Mouse (Mus musculus) limb, embryonic 10.5 days (tissue): Measurements from ENCODE around the gene Parvb. TPM values are rescaled to one million over a fixed set of nuclear protein-coding genes. Genes with fewer than 3 reads are reported as not detected.

Source experiments
- DNase-seq: peaks from one replicate; pipeline ENCODE4 v3.0.0-alpha.2; 2017; ENCODE audit warnings: low spot score
- H3K27ac ChIP-seq: fragments of 300-500 bp; sonication (generic); 2 replicates; pipeline ENCODE4 v1.5.1; 2016; ENCODE audit warnings: mild to moderate bottlenecking
- H3K27me3 ChIP-seq: fragments of 300-500 bp; sonication (generic); 2 replicates; pipeline ENCODE4 v1.6.1; 2016; ENCODE audit warnings: low read depth, mild to moderate bottlenecking; ENCODE audit not compliant: poor library complexity, severe bottlenecking
- H3K36me3 ChIP-seq: fragments of 300-500 bp; sonication (generic); 2 replicates; pipeline ENCODE4 v1.6.1; 2016; ENCODE audit warnings: mild to moderate bottlenecking, moderate library complexity
- H3K4me1 ChIP-seq: fragments of 300-500 bp; sonication (generic); 2 replicates; pipeline ENCODE4 v1.6.1; 2016
- H3K4me3 ChIP-seq: fragments of 300-500 bp; sonication (generic); 2 replicates; pipeline ENCODE4 v1.5.1; 2016; ENCODE audit warnings: mild to moderate bottlenecking, moderate library complexity
- H3K9me3 ChIP-seq: fragments of 300-500 bp; sonication (generic); replicated peaks from 2 replicates; pipeline ENCODE4 v1.6.1; 2016; ENCODE audit warnings: mild to moderate bottlenecking
- WGBS: fragments of 180-500 bp; shearing (Covaris S2); methylation state at CpG from one replicate; pipeline ENCODE4 v1.1.7; 2016; 5-methylcytosine and 5-hydroxymethylcytosine counted together
- polyA plus RNA-seq: library from polyadenylated mRNA; unstranded; fragments of >200 nt; fragmentation: Nextera tagmentation; extraction: Ambion mirVana; gene quantifications from 2 replicates; pipeline ENCODE4 v1.2.1, GENCODE M21; 2016

The Parvb gene
- polyA plus RNA-seq, 1 experiment from 2014 or later = 9.0 TPM

GRCm38 (mm10) chr15:84291097-84291496, 59.3 kb downstream of the Parvb start:
- H3K9me3 ChIP-seq = no peaks in the 10 kb centered on the region
- WGBS = 93% methylated on average over 5 of the region's 5 CpGs
- no peak for DNase-seq
- H3K36me3 ChIP-seq = peaks cover 55% of the 10 kb centered on the region
- H3K4me3 ChIP-seq = no peak overlapping the region
- no peak overlapping the region for H3K27ac ChIP-seq
- H3K4me1 ChIP-seq = peaks cover 4% of the 10 kb centered on the region; the same call in 1 of the 2 replicates
- no peaks in the 10 kb centered on the region for H3K27me3 ChIP-seq

- Histone ChIP-seq H3K4me3 (no peak overlapping the region), H3K36me3 (peaks cover 46% of the 10 kb centered on the region), H3K4me1 (peaks cover 9% of the 10 kb centered on the region), H3K27me3 (peaks cover 4% of the 10 kb centered on the region; the same call in 1 of the 2 replicates), H3K9me3 (no peaks in the 10 kb centered on the region), H3K27ac (no peak overlapping the region)
- WGBS = 90% methylated on average over 12 of the region's 12 CpGs
- DNase-seq = no peak
Measured at GRCm38 (mm10) chr15:84293590-84293989, 61.7 kb downstream of the Parvb start.

GRCm38 (mm10) chr15:84294391-84294790, 62.5 kb downstream of the Parvb start:
- peaks cover 17% of the 10 kb centered on the region for H3K4me1 ChIP-seq
- no peak overlapping the region for H3K4me3 ChIP-seq
- WGBS = 89% methylated on average over 9 of the region's 9 CpGs
- H3K9me3 ChIP-seq = no peaks in the 10 kb centered on the region
- H3K27ac ChIP-seq = no peak overlapping the region
- H3K27me3 ChIP-seq = peaks cover 4% of the 10 kb centered on the region; the same call in 1 of the 2 replicates
- no peak for DNase-seq
- peaks cover 44% of the 10 kb centered on the region for H3K36me3 ChIP-seq

- Histone ChIP-seq H3K27ac (no peak overlapping the region), H3K4me3 (no peak overlapping the region), H3K27me3 (peaks cover 4% of the 10 kb centered on the region; the same call in 1 of the 2 replicates), H3K9me3 (no peaks in the 10 kb centered on the region), H3K36me3 (peaks cover 42% of the 10 kb centered on the region), H3K4me1 (peaks cover 24% of the 10 kb centered on the region)
- WGBS = 88% methylated on average over 10 of the region's 10 CpGs
- no peak for DNase-seq
Measured at GRCm38 (mm10) chr15:84295225-84295624, 63.4 kb downstream of the Parvb start.

GRCm38 (mm10) chr15:84297454-84297853, 65.6 kb downstream of the Parvb start:
- WGBS = 61% methylated on average over 8 of the region's 8 CpGs
- peaks cover 27% of the 10 kb centered on the region; the same call in 1 of the 2 replicates for H3K36me3 ChIP-seq
- no peak for DNase-seq
- H3K27me3 ChIP-seq = peaks cover 4% of the 10 kb centered on the region; the same call in 1 of the 2 replicates
- no peak overlapping the region for H3K4me3 ChIP-seq
- no peaks in the 10 kb centered on the region for H3K9me3 ChIP-seq
- H3K4me1 ChIP-seq = peaks cover 43% of the 10 kb centered on the region
- H3K27ac ChIP-seq = no peak overlapping the region

- Histone ChIP-seq H3K4me1 (peaks cover 58% of the 10 kb centered on the region), H3K36me3 (peaks cover 22% of the 10 kb centered on the region; the same call in 1 of the 2 replicates)
Measured at GRCm38 (mm10) chr15:84298804-84299370, 67.0 kb downstream of the Parvb start.

GRCm38 (mm10) chr15:84299662-84300333, 68.0 kb downstream of the Parvb start:
- Histone ChIP-seq H3K27me3 (peaks cover 11% of the 10 kb centered on the region; the same call in 1 of the 2 replicates), H3K4me1 (peaks cover 59% of the 10 kb centered on the region)

More at GRCm38 (mm10) chr15:84298804-84299370, 67.0 kb downstream of the Parvb start:
- Histone ChIP-seq H3K27ac (no peak overlapping the region), H3K27me3 (peaks cover 10% of the 10 kb centered on the region; the same call in 1 of the 2 replicates), H3K4me3 (no peak overlapping the region), H3K9me3 (no peaks in the 10 kb centered on the region)
- WGBS = 21% methylated on average over 13 of the region's 13 CpGs
- DNase-seq = no peak

GRCm38 (mm10) chr15:84300591-84300990, 68.7 kb downstream of the Parvb start:
- Histone ChIP-seq H3K9me3 (no peaks in the 10 kb centered on the region), H3K27ac (peak overlapping the region; percentile 66), H3K4me3 (no peak overlapping the region), H3K4me1 (peaks cover 59% of the 10 kb centered on the region), H3K27me3 (peaks cover 11% of the 10 kb centered on the region; the same call in 1 of the 2 replicates), H3K36me3 (peaks cover 13% of the 10 kb centered on the region)
- no peak for DNase-seq
- WGBS = 52% methylated on average over 2 of the region's 2 CpGs

More at GRCm38 (mm10) chr15:84299662-84300333, 68.0 kb downstream of the Parvb start:
- 35% methylated on average over 9 of the region's 9 CpGs for WGBS
- H3K4me3 ChIP-seq = no peak overlapping the region
- peaks cover 20% of the 10 kb centered on the region for H3K36me3 ChIP-seq
- DNase-seq = no peak
- H3K27ac ChIP-seq = peak overlapping the region; percentile 66
- H3K9me3 ChIP-seq = no peaks in the 10 kb centered on the region

- Histone ChIP-seq H3K27ac (peak overlapping the region; percentile 66), H3K9me3 (no peaks in the 10 kb centered on the region), H3K36me3 (peaks cover 15% of the 10 kb centered on the region), H3K27me3 (peaks cover 11% of the 10 kb centered on the region; the same call in 1 of the 2 replicates), H3K4me3 (no peak overlapping the region), H3K4me1 (peaks cover 59% of the 10 kb centered on the region)
- DNase-seq = no peak
- WGBS = 20% methylated on average over 7 of the region's 7 CpGs
Measured at GRCm38 (mm10) chr15:84301026-84301425, 69.2 kb downstream of the Parvb start.

- H3K27ac ChIP-seq = peak overlapping the region; percentile 66
- peaks cover 11% of the 10 kb centered on the region; the same call in 1 of the 2 replicates for H3K27me3 ChIP-seq
- peaks cover 59% of the 10 kb centered on the region for H3K4me1 ChIP-seq
- H3K9me3 ChIP-seq = no peaks in the 10 kb centered on the region
- no peak for DNase-seq
- H3K4me3 ChIP-seq = no peak overlapping the region
- WGBS = 33% methylated on average over 8 of the region's 8 CpGs
- H3K36me3 ChIP-seq = peaks cover 18% of the 10 kb centered on the region
Measured at GRCm38 (mm10) chr15:84301641-84302420, 70.0 kb downstream of the Parvb start.

GRCm38 (mm10) chr15:84303264-84303663, 71.4 kb downstream of the Parvb start:
- 76% methylated on average over 10 of the region's 10 CpGs for WGBS
- DNase-seq = no peak
- peaks cover 10% of the 10 kb centered on the region; the same call in 1 of the 2 replicates for H3K27me3 ChIP-seq
- H3K4me3 ChIP-seq = no peak overlapping the region
- H3K9me3 ChIP-seq = no peaks in the 10 kb centered on the region
- peaks cover 29% of the 10 kb centered on the region for H3K36me3 ChIP-seq
- peaks cover 57% of the 10 kb centered on the region for H3K4me1 ChIP-seq
- peak overlapping the region; percentile 66; the same call in 1 of the 2 replicates for H3K27ac ChIP-seq

GRCm38 (mm10) chr15:84305333-84305732, 73.5 kb downstream of the Parvb start:
- Histone ChIP-seq H3K27me3 (0 out of 2 replicates have a peak, but pooled peaks cover 6% of the 10 kb centered on the region), H3K4me1 (peaks cover 37% of the 10 kb centered on the region), H3K27ac (no peak overlapping the region), H3K9me3 (no peaks in the 10 kb centered on the region), H3K36me3 (peaks cover 29% of the 10 kb centered on the region), H3K4me3 (no peak overlapping the region)
- 83% methylated on average over 10 of the region's 10 CpGs for WGBS
- no peak for DNase-seq
